Mouse (Mus musculus) forelimb bud, embryonic 11.5 days (tissue): ENCODE measurements at regions not wholly inside any gene's neighbourhood (a gene's known extent, or its start where the extent isn't known, plus 50 kb on each side); places are given as distances from the start of the nearest gene placed in this dataset.
A peak's percentile ranks its signal among the peaks of the same experiment; 100 is the strongest.

ENCODE experiments used
- DNase-seq: peaks from one replicate; pipeline ENCODE4 v3.0.0-alpha.2; 2012; ENCODE audit warnings: low read depth, low spot score

DNA sequence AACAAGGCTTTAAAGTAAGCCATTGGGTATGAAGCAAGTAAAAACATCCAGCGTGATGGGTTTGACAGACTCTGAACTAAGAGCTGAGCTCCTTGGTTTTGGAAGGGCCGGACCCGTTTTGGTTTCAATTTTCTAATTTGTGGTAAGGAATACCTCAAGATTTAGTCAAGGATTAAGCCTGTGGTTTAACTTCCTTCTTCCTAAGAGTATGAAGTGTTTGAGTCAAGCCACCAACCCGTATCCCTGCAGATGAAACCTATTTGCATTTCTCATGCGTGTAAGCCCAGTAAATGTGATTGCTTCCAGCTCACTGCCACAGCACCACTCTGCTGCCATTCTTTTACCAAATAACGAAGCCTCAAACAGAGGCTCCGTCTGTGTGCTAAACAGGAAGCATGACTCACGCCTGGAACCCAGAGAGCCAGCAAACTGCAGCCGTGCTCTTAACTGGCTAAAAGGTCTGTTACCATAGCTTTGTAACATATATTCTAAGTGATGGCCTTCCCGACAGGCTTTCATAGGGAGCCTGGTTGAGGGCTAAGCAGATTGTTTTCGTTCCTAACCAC is 149.7 kb downstream of the Etv1 start:
- DNase-seq = peak; percentile 57

- no peak for DNase-seq
Observed at GRCm38 (mm10) chr12:38929644-38930043, 150.5 kb downstream of the Etv1 start.

DNA sequence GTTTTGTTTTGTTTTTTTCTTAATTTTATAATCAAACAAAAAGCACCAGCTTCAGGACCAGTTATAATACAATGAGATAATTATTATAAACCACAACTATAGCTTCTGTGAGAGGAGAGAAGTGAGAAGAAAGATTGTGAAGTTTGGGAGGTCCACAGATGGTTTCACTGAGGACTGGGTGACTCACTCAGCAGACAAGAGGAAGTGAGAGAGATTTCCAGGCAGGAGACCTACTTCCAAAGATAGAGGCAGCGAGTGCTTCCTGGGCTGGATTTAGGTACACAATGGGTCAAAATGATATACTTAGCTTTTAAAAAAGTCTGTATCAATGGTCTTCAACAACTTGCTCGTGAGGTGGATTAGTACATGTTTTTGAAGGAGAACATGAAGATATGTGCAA is 152.6 kb downstream of the Etv1 start:
- no peak for DNase-seq

DNA sequence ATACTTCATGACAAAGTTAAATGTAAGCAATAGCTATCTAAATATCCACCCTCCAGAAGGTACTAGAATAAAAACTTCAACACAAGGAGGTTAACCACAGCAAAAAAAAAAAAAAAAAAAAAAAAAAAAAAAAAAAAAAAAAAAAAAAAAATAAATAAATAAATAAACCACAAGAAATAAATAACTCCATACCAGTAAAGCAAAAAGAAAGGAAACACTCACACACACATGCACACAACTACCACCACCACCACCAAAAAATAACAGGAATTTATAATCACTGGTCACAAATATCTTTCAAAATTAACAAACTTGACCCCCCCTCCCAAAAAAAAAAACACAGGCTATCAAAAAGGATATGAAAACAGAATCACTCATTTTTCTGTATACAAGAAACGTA is 180.4 kb downstream of the Etv1 start:
- no peak for DNase-seq

GRCm38 (mm10) chr12:38962302-38962701 is 183.1 kb downstream of the Etv1 start:
- DNase-seq = no peak

DNA sequence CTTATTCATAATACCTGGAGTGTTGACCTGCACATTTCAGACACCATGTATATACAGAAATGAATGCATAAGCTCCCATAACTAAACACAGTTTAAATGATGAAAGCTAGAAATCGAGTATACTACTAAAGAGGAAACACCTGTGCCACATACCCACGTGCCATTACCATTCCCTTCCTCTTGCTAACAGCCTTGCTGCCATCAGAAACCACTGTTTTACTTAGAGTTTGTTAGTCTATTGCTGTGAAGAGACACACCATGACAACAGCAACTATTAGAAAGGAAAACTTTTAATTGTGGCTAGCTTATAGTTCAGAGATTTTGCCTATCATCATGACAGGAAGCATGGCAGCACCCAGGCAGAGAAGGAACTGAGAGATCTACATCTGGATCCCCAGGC is 191.2 kb downstream of the Etv1 start:
- no peak for DNase-seq

GRCm38 (mm10) chr12:38972205-38972604 is 193.0 kb downstream of the Etv1 start:
- DNase-seq = no peak

- no peak for DNase-seq
Observed at GRCm38 (mm10) chr12:38975508-38975907, 196.3 kb downstream of the Etv1 start.

GRCm38 (mm10) chr12:38982423-38982822 is 203.2 kb downstream of the Etv1 start:
- DNase-seq = no peak

DNA sequence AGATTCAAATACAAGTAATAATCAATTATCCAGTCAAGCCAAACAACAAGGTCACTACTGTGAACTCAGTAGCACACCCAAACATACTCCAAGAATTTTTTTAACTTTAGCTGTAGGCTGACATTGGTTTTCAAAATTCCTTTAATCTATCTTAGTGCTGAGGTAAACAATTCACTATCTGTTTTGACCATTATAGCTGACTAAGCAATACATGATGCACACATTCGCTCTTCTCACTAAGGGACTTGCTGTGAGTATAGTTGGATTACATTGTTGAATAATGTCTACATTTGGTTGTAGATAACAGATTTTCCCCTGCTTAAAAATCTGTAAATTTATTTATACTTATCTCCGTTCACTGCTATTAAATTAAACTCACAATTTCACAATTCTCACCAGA is 206.7 kb downstream of the Etv1 start:
- DNase-seq = no peak

- DNase-seq = no peak
Observed at GRCm38 (mm10) chr12:38986346-38986745, 207.2 kb downstream of the Etv1 start.

- no peak for DNase-seq
Observed at GRCm38 (mm10) chr12:38987277-38987676, 208.1 kb downstream of the Etv1 start.

- DNase-seq = no peak
Observed at GRCm38 (mm10) chr12:38987819-38988218, 208.6 kb downstream of the Etv1 start.

GRCm38 (mm10) chr12:39027179-39027578 is 248.0 kb downstream of the Etv1 start:
- DNase-seq = no peak

GRCm38 (mm10) chr12:39027948-39028347 is 248.8 kb downstream of the Etv1 start:
- no peak for DNase-seq

GRCm38 (mm10) chr12:39033982-39034381 is 254.8 kb downstream of the Etv1 start:
- DNase-seq = no peak

GRCm38 (mm10) chr12:39036466-39037037 is 257.4 kb downstream of the Etv1 start:
- DNase-seq = no peak

GRCm38 (mm10) chr12:39038077-39038476 is 258.9 kb downstream of the Etv1 start:
- no peak for DNase-seq

- DNase-seq = peak; percentile 21
Observed at GRCm38 (mm10) chr12:39038656-39039055, 259.5 kb downstream of the Etv1 start.

GRCm38 (mm10) chr12:39047126-39047525 is 267.9 kb downstream of the Etv1 start:
- DNase-seq = no peak

DNA sequence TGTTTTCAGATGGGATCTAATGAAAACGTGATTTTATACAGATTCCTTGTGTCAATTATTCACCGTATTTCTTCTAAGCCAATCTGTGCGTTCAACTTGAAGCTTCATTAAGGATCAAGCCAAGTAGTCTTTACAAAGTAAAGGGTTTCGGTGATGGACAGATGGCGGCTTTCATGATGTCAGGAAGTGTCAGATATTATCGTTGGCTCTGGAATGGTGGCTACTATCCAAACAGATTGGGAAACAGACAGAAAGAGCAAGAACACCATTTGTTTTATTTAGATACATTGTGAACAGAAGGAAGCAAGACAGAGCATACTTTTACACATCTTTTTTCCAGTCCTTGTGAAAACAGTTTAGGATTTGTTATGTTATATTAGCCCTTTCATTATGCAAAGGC is 269.3 kb downstream of the Etv1 start:
- DNase-seq = no peak

GRCm38 (mm10) chr12:39048958-39049357 is 269.8 kb downstream of the Etv1 start:
- peak; percentile 8 for DNase-seq

GRCm38 (mm10) chr12:39070331-39071045 is 291.3 kb downstream of the Etv1 start:
- no peak for DNase-seq
